Mouse (Mus musculus) granulocyte monocyte progenitor cell, adult 5-6 weeks (primary cell): ENCODE measurements at regions not wholly inside any gene's neighbourhood (a gene's known extent, or its start where the extent isn't known, plus 50 kb on each side); places are given as distances from the start of the nearest gene placed in this dataset.
A peak's percentile ranks its signal among the peaks of the same experiment; 100 is the strongest.

Experiments
- ATAC-seq: replicated peaks from 2 replicates; pipeline ENCODE4 v1.8.0; 2016; ENCODE audit warnings: mild to moderate bottlenecking, moderate TSS enrichment, inconsistent platforms; ENCODE audit not compliant: poor library complexity, severe bottlenecking

GRCm38 (mm10) chr3:107387314-107388087 lies 54.0 kb upstream of the Rbm15 start:
- no peak for ATAC-seq

- ATAC-seq: peak; percentile 42; the same call in 1 of the 2 replicates
These were observed 53.0 kb upstream of the Rbm15 start for GRCm38 (mm10) chr3:107386432-107386831.
